Mouse (Mus musculus): Measurements from ENCODE around the gene Skiv2l. TPM values are rescaled to one million over a fixed set of nuclear protein-coding genes. Genes with fewer than 3 reads are reported as not detected.
"Not testable (repeated sequence)": the region's sequence is repeated elsewhere in the genome, so short reads cannot be mapped to it uniquely, and the experiment has no call there.

Gene Skiv2l
- total and polyA plus RNA-seq, 2 experiments from 2014 or later = 44.5 to 98.1 TPM

- H3K4me2 ChIP-seq (ENCODE audit: low read depth, low read length) = no peak overlapping the region
- H3K36me3 ChIP-seq (ENCODE audit: insufficient read depth, low read length) = peaks cover 59% of the 10 kb centered on the region
- no peak overlapping the region for H3K9ac ChIP-seq (replicated peaks; ENCODE audit: low read length)
- DNase-seq (ENCODE audit: low spot score) = no peak
- H3K27ac ChIP-seq = no peak overlapping the region
- no peaks in the 10 kb centered on the region for H3K9me3 ChIP-seq (ENCODE audit: low read length)
- H3K4me1 ChIP-seq (ENCODE audit: insufficient read depth, low read length) = 0 out of 2 replicates have a peak, but pooled peaks cover 4% of the 10 kb centered on the region
- ATAC-seq = no peak
- H3K4me3 ChIP-seq (ENCODE audit: low read length) = no peak overlapping the region
- H3K27me3 ChIP-seq (ENCODE audit: insufficient read depth, low read length) = no peaks in the 10 kb centered on the region
- 93% methylated on average over 13 of the region's 13 CpGs for WGBS
- TF ChIP-seq CTCF (IDR thresholded peaks at IDR 0.05; ENCODE audit: low read depth) = no peak
Observed at GRCm38 (mm10) chr17:34844884-34845283, 5.1 kb downstream of the Skiv2l start.

GRCm38 (mm10) chr17:34840736-34841307 lies 9.2 kb downstream of the Skiv2l start:
- Histone ChIP-seq H3K4me2 (ENCODE audit: low read depth, low read length) (no peak overlapping the region), H3K9ac (replicated peaks; ENCODE audit: low read length) (no peak overlapping the region), H3K9me3 (ENCODE audit: low read length) (no peaks in the 10 kb centered on the region), H3K27me3 (ENCODE audit: insufficient read depth, low read length) (no peaks in the 10 kb centered on the region), H3K27ac (no peak overlapping the region), H3K4me3 (ENCODE audit: low read length) (no peak overlapping the region), H3K36me3 (ENCODE audit: insufficient read depth, low read length) (peaks cover 52% of the 10 kb centered on the region), H3K4me1 (ENCODE audit: insufficient read depth, low read length) (peaks cover 11% of the 10 kb centered on the region; the same call in 1 of the 2 replicates)
- TF ChIP-seq CTCF (IDR thresholded peaks at IDR 0.05; ENCODE audit: low read depth) = no peak
- DNase-seq (ENCODE audit: low spot score) (no peak), ATAC-seq (no peak)
- WGBS = 85% methylated on average over 6 of the region's 6 CpGs

GRCm38 (mm10) chr17:34838785-34839184 lies 11.2 kb downstream of the Skiv2l start:
- TF ChIP-seq CTCF (IDR thresholded peaks at IDR 0.05; ENCODE audit: low read depth) = no peak
- Histone ChIP-seq H3K4me1 (ENCODE audit: insufficient read depth, low read length) (peaks cover 13% of the 10 kb centered on the region; the same call in 1 of the 2 replicates), H3K9me3 (ENCODE audit: low read length) (no peaks in the 10 kb centered on the region), H3K4me3 (ENCODE audit: low read length) (no peak overlapping the region), H3K4me2 (ENCODE audit: low read depth, low read length) (no peak overlapping the region), H3K36me3 (ENCODE audit: insufficient read depth, low read length) (peaks cover 44% of the 10 kb centered on the region), H3K9ac (replicated peaks; ENCODE audit: low read length) (no peak overlapping the region), H3K27me3 (ENCODE audit: insufficient read depth, low read length) (no peaks in the 10 kb centered on the region), H3K27ac (no peak overlapping the region)
- DNase-seq (ENCODE audit: low spot score) (no peak), ATAC-seq (no peak)
- WGBS = 85% methylated on average over 7 of the region's 7 CpGs

- no peaks in the 10 kb centered on the region for H3K9me3 ChIP-seq (ENCODE audit: low read length)
- peak overlapping the region; percentile 88 for H3K4me2 ChIP-seq (ENCODE audit: low read depth, low read length)
- H3K9ac ChIP-seq (replicated peaks; ENCODE audit: low read length) = peak overlapping the region; percentile 69
- no peaks in the 10 kb centered on the region for H3K27me3 ChIP-seq (ENCODE audit: insufficient read depth, low read length)
- H3K27ac ChIP-seq = no peak overlapping the region
- WGBS = 38% methylated on average over 42 of the region's 43 CpGs
- H3K36me3 ChIP-seq (ENCODE audit: insufficient read depth, low read length) = peaks cover 34% of the 10 kb centered on the region
- ATAC-seq (peak; percentile 1), DNase-seq (ENCODE audit: low spot score) (no peak)
- no peak for TF ChIP-seq CTCF (IDR thresholded peaks at IDR 0.05; ENCODE audit: low read depth)
- H3K4me3 ChIP-seq (ENCODE audit: low read length) = peak overlapping the region; percentile 66
- peaks cover 13% of the 10 kb centered on the region; the same call in 1 of the 2 replicates for H3K4me1 ChIP-seq (ENCODE audit: insufficient read depth, low read length)
Observed at GRCm38 (mm10) chr17:34837464-34838324, 12.3 kb downstream of the Skiv2l start.

DNA sequence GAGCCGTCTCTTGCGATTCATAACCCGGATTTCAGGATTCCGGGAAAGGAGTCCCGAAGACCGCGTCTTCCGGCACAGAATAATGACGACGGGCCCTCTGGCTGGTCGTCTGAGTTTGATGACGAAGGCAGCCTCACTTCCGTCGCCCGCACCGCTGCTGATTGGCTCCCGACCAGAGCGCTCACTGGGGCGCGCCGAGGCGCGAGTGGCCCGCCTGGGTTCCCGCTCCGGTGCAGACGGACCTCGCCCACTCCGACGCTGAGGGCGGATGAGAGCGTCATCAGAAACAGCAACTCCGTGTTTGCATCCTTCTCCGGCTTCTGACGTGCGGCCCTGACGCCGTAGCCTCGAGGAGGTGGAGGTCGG lies 13.2 kb downstream of the Skiv2l start, which contains the start of the genes Stk19 and Dxo:
Gene Stk19, minus strand, starts transcription at position 90 of the 366 bp plus-strand sequence.
Gene Dxo, plus strand, starts transcription at position 164 of the 366 bp plus-strand sequence.
- H3K4me2 ChIP-seq (ENCODE audit: low read depth, low read length) = peak within 1 kb of the TSS; percentile 88

GRCm38 (mm10) chr17:34836155-34836855 lies 13.7 kb downstream of the Skiv2l start:
- Histone ChIP-seq H3K36me3 (ENCODE audit: insufficient read depth, low read length) (peaks cover 24% of the 10 kb centered on the region), H3K4me3 (ENCODE audit: low read length) (peak overlapping the region; percentile 66), H3K27ac (peak overlapping the region; percentile 74), H3K9ac (replicated peaks; ENCODE audit: low read length) (peak overlapping the region; percentile 69), H3K27me3 (ENCODE audit: insufficient read depth, low read length) (no peaks in the 10 kb centered on the region), H3K4me2 (ENCODE audit: low read depth, low read length) (peak overlapping the region; percentile 88), H3K9me3 (ENCODE audit: low read length) (no peaks in the 10 kb centered on the region), H3K4me1 (ENCODE audit: insufficient read depth, low read length) (peaks cover 13% of the 10 kb centered on the region; the same call in 1 of the 2 replicates)
- WGBS = 3% methylated on average over 47 of the region's 48 CpGs
- no peak for TF ChIP-seq CTCF (IDR thresholded peaks at IDR 0.05; ENCODE audit: low read depth)
- ATAC-seq = peak; percentile 83
- no peak for DNase-seq (ENCODE audit: low spot score)

More for the DNA sequence above, 13.2 kb downstream of the Skiv2l start, which contains the start of the genes Stk19 and Dxo:
- Histone ChIP-seq H3K9me3 (ENCODE audit: low read length) (no peaks in the 10 kb centered on the region), H3K9ac (replicated peaks; ENCODE audit: low read length) (peak within 1 kb of the TSS; percentile 69), H3K4me3 (ENCODE audit: low read length) (peak within 1 kb of the TSS; percentile 66), H3K27ac (peak within 1 kb of the TSS; percentile 74), H3K4me1 (ENCODE audit: insufficient read depth, low read length) (peaks cover 13% of the 10 kb centered on the region; the same call in 1 of the 2 replicates), H3K36me3 (ENCODE audit: insufficient read depth, low read length) (peaks cover 30% of the 10 kb centered on the region), H3K27me3 (ENCODE audit: insufficient read depth, low read length) (no peaks in the 10 kb centered on the region)
- no peak for TF ChIP-seq CTCF (IDR thresholded peaks at IDR 0.05; ENCODE audit: low read depth)
- ATAC-seq (peak; percentile 93), DNase-seq (ENCODE audit: low spot score) (peak; percentile 99)
- WGBS = under 1% methylated on average over 40 of the region's 40 CpGs

DNA sequence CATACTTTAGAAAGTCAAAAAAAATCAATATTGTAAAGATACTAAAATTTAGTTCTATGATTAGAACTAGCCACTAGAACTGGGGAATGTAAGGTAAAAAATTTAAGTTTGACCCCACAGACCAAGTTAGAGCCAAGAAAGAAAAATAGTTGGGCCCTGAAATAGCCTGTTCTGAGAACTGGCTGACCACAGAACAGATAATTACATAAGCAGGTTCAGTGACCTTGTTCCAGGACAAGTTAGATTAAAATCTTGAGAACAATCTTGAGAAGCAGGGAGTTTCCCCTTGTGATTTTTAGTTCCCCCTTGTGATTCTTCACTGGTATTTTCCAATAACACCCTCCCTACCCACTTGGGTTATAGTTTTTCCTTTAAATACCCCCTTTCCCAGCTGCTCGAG lies 19.2 kb downstream of the Skiv2l start:
- H3K4me3 ChIP-seq (ENCODE audit: low read length) = not testable (repeated sequence)

More for the DNA sequence above, 19.2 kb downstream of the Skiv2l start:
- DNase-seq (ENCODE audit: low spot score); H3K27me3 ChIP-seq (ENCODE audit: insufficient read depth, low read length); H3K4me2 ChIP-seq (ENCODE audit: low read depth, low read length); H3K9ac ChIP-seq (replicated peaks; ENCODE audit: low read length); H3K4me1 ChIP-seq (ENCODE audit: insufficient read depth, low read length); H3K27ac ChIP-seq; ATAC-seq; H3K9me3 ChIP-seq (ENCODE audit: low read length): not testable (repeated sequence)
- WGBS = 97% methylated on average over 1 of the region's 1 CpGs
- peaks cover 27% of the 10 kb centered on the region; the same call in 1 of the 2 replicates for H3K36me3 ChIP-seq (ENCODE audit: insufficient read depth, low read length)
